Mouse (Mus musculus): ENCODE data around the gene Mitf.

The Mitf gene

DNA sequence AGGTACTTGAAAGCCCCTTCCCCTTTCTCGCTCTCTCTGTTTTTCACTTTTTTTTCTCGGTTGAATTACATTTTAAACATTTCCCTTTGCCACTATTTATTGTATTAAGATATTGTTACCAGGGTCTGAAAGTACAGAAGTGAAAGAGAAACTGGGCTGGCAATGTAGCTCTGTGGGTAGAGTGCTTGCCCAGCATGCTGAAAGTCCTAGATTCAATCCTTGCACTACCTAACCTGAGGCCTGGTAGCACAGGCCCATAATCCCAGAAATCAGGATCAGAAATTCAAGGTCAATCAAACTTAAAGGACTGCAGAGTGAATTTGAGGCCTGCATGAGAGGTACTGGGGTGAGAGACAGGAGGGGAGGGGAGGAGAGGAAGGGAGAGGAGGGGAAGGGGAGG, 242.7 kb downstream of the Mitf start:
- no peak for DNase-seq

DNA sequence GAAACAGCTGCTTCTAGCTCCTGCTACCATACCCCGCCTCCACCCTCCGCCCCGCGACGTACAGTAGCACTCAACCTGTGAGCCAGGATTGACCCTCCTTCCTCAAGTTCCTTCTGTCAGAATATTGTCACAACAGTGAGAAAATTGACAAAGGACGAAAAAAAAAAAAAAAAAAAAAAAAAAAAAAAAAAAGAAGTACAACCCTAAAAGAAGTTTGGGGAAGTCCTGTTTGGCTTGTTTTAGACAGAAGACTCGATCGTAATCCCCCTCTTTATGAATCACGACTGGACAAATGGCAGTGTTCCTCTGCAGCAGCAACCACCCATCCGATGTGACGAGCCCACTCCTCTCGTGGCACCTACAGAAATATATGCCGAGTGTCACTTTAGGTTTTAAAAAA, 255.0 kb downstream of the Mitf start:
- no peak for DNase-seq

DNA sequence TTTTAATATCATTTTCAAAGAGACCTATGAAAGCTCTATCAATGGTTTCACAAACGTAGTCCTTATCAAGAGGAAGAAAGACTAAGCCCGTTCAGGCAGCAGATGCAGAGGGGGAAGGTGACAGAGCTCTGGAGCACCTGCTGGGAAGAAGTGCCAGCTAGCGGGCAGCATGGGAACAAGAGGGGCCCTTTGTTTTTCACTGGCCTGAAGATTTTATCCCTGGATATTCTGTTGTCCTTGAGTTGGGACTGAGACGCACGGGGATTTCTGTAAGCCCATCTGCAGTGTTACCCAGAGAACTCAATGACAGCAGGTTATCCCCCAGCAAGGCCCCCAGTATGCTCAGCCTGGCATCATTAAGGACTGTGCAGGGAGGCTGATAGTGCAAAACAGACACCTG, 258.1 kb downstream of the Mitf start:
- no peak for DNase-seq

DNA sequence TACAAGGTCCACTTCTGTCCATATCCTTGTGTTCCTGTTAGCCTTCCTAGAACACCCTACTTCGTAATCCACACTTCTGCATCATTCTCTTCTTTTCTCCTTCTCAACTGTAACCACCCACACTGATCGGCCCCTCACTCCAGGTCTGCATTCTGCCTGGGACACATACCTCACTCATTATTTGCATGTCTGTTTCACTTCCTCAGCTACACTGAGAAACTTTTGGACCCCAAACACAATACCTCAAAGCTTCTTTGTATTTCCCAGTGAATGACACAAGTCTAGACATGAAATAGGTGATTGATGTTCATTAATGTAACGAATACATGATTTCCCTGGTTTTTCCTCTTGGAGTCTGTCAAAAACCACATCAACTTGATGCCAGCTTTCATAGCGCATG, 259.6 kb downstream of the Mitf start:
- DNase-seq: no peak

Measured in thymus, adult 18-20 months (tissue).